Mouse (Mus musculus): ENCODE results near the gene Vps11.
"Not testable (repeated sequence)": the region's sequence is repeated elsewhere in the genome, so short reads cannot be mapped to it uniquely, and the experiment has no call there.

Gene Vps11

GRCm38 (mm10) chr9:44311136-44312134 is 50.0 kb downstream of the Vps11 start:
- DNase-seq, result peak in 1 of 2 experiments; percentile 43

- DNase-seq, result no peak
These were observed 50.7 kb downstream of the Vps11 start for GRCm38 (mm10) chr9:44310750-44311135.

- DNase-seq, result no peak
These were observed 51.7 kb downstream of the Vps11 start for GRCm38 (mm10) chr9:44309756-44310155.

GRCm38 (mm10) chr9:44307248-44307647 is 54.2 kb downstream of the Vps11 start:
- no peak for DNase-seq

- no peak for DNase-seq
These were observed 54.9 kb downstream of the Vps11 start for GRCm38 (mm10) chr9:44306532-44306931.

GRCm38 (mm10) chr9:44305466-44306079 is 55.9 kb downstream of the Vps11 start, which contains the start of gene Hinfp:
Gene Hinfp, minus strand, starts transcription at chr9:44305671.
- peak; percentile 98 to 99 for DNase-seq

GRCm38 (mm10) chr9:44300001-44300400 is 61.5 kb downstream of the Vps11 start:
- DNase-seq, result not testable (repeated sequence)

All from kidney, adult 8-10 months (tissue).